Mouse (Mus musculus): ENCODE measurements around the gene Ociad2. TPM values are rescaled to one million over a fixed set of nuclear protein-coding genes. Genes with fewer than 3 reads are reported as not detected.

Ociad2 gene
- polyA plus RNA-seq, 1 experiment = 0.80 TPM

DNA sequence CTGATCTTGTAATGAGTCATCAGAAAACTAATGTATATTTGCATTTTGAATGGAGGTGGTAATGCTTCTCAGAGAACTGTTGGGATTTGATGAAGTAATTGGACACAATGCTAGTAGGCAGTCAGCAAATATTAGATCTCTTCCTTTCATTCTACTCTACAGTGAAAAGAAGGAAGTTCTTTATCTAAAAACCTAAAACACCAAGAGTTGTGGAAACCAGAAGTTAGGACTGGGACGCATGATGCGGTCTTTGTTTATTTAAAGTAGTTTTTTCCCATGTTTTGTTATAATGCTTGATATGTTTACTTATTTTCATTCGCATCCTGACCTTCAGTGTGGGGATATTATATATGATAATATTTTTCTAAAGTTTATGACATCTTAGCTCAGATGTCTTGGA, 33.5 kb downstream of the Ociad2 start:
- Histone ChIP-seq H3K36me3 (ENCODE audit: control insufficient read depth, insufficient read depth, low read length) (peaks cover 3% of the 10 kb centered on the region), H3K4me1 (ENCODE audit: control insufficient read depth, insufficient read depth, low read length) (no peaks in the 10 kb centered on the region), H3K4me3 (ENCODE audit: control insufficient read depth, low read depth, low read length) (no peak overlapping the region), H3K27me3 (ENCODE audit: control insufficient read depth, insufficient read depth, low read length) (no peaks in the 10 kb centered on the region), H3K27ac (ENCODE audit: control insufficient read depth, insufficient read depth, low read depth, low read length) (no peak overlapping the region)
- TF ChIP-seq POLR2A (IDR thresholded peaks at IDR 0.05; ENCODE audit: control insufficient read depth, low read depth, low read length) (no peak), CTCF (IDR thresholded peaks at IDR 0.05; ENCODE audit: control insufficient read depth, insufficient read depth, insufficient replicate concordance, low read depth, low read length) (no peak)

DNA sequence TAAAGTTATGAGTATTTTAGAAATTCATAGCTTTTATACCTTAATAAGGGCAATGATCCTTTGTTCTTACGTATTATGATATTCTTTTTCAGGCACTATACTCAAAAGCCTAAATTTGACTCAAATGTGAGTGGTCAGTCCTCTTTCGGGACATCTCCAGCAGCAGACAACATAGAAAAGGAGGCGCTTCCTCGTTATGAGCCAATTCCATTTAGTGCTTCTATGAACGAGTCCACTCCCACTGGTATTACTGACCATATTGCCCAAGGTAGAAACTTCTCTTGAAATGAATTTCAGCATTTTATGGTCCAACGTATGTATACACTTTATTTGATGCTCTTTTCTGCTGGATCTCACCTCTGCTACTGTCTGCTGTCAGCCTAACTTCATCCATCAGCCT, 34.3 kb downstream of the Ociad2 start:
- Histone ChIP-seq H3K36me3 (ENCODE audit: control insufficient read depth, insufficient read depth, low read length) (peaks cover 4% of the 10 kb centered on the region), H3K27ac (ENCODE audit: control insufficient read depth, insufficient read depth, low read depth, low read length) (no peak overlapping the region), H3K4me3 (ENCODE audit: control insufficient read depth, low read depth, low read length) (no peak overlapping the region), H3K4me1 (ENCODE audit: control insufficient read depth, insufficient read depth, low read length) (no peaks in the 10 kb centered on the region), H3K27me3 (ENCODE audit: control insufficient read depth, insufficient read depth, low read length) (no peaks in the 10 kb centered on the region)
- TF ChIP-seq CTCF (IDR thresholded peaks at IDR 0.05; ENCODE audit: control insufficient read depth, insufficient read depth, insufficient replicate concordance, low read depth, low read length) (no peak), POLR2A (IDR thresholded peaks at IDR 0.05; ENCODE audit: control insufficient read depth, low read depth, low read length) (no peak)

DNA sequence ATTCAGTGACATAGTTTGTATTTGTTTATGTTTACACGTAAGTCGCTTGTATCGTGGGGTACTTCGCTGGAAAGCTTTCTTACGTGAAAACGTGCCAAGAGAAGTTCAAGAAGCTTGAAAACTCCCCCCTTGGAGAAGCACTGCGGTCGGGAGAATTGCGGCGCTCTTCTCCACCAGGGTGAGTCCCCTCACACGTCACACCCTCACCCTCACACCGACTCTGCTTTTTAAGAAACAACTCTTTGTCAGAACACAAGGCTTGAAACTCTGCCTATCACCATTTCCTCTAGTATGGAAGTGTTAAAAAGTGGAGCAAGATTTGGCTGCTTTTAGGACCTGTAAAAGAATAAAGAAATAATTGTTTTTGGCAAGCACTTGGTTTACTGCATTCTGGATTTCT, 36.3 kb downstream of the Ociad2 start:
- no peaks in the 10 kb centered on the region for H3K4me1 ChIP-seq (ENCODE audit: control insufficient read depth, insufficient read depth, low read length)
- H3K4me3 ChIP-seq (ENCODE audit: control insufficient read depth, low read depth, low read length) = no peak overlapping the region
- peaks cover 4% of the 10 kb centered on the region for H3K36me3 ChIP-seq (ENCODE audit: control insufficient read depth, insufficient read depth, low read length)
- TF ChIP-seq POLR2A (IDR thresholded peaks at IDR 0.05; ENCODE audit: control insufficient read depth, low read depth, low read length) = no peak
- TF ChIP-seq CTCF (IDR thresholded peaks at IDR 0.05; ENCODE audit: control insufficient read depth, insufficient read depth, insufficient replicate concordance, low read depth, low read length) = no peak
- H3K27me3 ChIP-seq (ENCODE audit: control insufficient read depth, insufficient read depth, low read length) = no peaks in the 10 kb centered on the region
- H3K27ac ChIP-seq (ENCODE audit: control insufficient read depth, insufficient read depth, low read depth, low read length) = no peak overlapping the region

DNA sequence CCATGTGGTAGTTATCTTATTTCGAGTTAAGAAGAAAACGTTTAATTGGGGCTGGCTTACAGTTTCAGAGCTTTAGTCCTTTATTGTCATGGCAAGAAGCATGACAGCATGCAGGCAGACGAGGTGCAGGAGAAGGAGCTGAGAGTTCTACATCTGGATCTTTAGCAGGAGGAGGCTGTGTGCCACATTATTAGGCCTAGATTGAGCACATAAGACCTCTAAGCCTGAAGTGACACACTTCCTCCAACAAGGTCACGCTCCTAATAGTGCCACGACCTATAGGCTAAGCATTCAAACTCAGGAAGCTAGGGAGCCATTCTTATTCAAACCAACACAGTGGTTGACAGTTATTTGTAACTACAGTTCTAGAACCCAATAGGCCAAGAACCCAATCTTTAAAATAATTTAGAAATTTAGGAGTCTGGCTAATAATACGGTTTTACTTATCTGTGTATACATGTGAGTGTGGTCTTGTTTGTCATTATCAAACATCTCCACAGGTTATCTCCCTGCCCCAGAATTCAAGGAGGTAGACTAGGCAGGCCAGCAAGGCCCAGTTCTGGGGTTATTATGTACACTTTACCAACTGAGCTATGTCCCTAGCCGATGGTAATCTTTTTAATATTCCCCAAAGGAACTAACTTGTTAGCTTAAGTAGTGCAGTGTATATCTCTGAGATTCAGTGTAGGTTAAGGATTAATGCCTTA, 39.1 kb downstream of the Ociad2 start:
- no peak overlapping the region for H3K27ac ChIP-seq (ENCODE audit: control insufficient read depth, insufficient read depth, low read depth, low read length)
- H3K4me1 ChIP-seq (ENCODE audit: control insufficient read depth, insufficient read depth, low read length) = no peaks in the 10 kb centered on the region
- TF ChIP-seq CTCF (IDR thresholded peaks at IDR 0.05; ENCODE audit: control insufficient read depth, insufficient read depth, insufficient replicate concordance, low read depth, low read length) (no peak), POLR2A (IDR thresholded peaks at IDR 0.05; ENCODE audit: control insufficient read depth, low read depth, low read length) (no peak)
- no peaks in the 10 kb centered on the region for H3K27me3 ChIP-seq (ENCODE audit: control insufficient read depth, insufficient read depth, low read length)
- H3K36me3 ChIP-seq (ENCODE audit: control insufficient read depth, insufficient read depth, low read length) = peaks cover 4% of the 10 kb centered on the region
- no peak overlapping the region for H3K4me3 ChIP-seq (ENCODE audit: control insufficient read depth, low read depth, low read length)

DNA sequence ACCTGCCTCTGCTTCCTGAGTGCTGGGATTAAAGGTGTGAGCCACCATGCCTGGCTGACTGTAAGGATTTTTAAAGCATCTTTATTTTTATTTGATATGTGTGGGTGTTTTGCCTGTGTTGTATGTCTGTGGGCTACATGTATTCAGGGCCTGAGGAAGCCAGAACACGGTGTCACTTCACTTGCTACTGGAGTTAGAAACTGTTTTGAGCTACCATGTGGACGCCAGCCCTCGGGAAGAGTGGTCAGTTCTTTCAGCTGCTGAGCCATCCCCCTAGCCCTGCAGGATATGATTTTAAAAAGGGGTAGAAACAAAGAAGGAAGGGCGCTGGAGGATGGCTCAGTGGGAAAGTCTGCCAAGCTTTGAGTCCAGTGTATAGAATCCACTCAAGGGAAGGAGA, 44.9 kb downstream of the Ociad2 start:
- no peak for TF ChIP-seq CTCF (IDR thresholded peaks at IDR 0.05; ENCODE audit: control insufficient read depth, insufficient read depth, insufficient replicate concordance, low read depth, low read length)
- TF ChIP-seq POLR2A (IDR thresholded peaks at IDR 0.05; ENCODE audit: control insufficient read depth, low read depth, low read length) = no peak
- no peaks in the 10 kb centered on the region; the same call in 1 of the 2 replicates for H3K36me3 ChIP-seq (ENCODE audit: control insufficient read depth, insufficient read depth, low read length)
- no peaks in the 10 kb centered on the region for H3K27me3 ChIP-seq (ENCODE audit: control insufficient read depth, insufficient read depth, low read length)
- H3K4me3 ChIP-seq (ENCODE audit: control insufficient read depth, low read depth, low read length) = no peak overlapping the region
- H3K27ac ChIP-seq (ENCODE audit: control insufficient read depth, insufficient read depth, low read depth, low read length) = no peak overlapping the region
- H3K4me1 ChIP-seq (ENCODE audit: control insufficient read depth, insufficient read depth, low read length) = no peaks in the 10 kb centered on the region

DNA sequence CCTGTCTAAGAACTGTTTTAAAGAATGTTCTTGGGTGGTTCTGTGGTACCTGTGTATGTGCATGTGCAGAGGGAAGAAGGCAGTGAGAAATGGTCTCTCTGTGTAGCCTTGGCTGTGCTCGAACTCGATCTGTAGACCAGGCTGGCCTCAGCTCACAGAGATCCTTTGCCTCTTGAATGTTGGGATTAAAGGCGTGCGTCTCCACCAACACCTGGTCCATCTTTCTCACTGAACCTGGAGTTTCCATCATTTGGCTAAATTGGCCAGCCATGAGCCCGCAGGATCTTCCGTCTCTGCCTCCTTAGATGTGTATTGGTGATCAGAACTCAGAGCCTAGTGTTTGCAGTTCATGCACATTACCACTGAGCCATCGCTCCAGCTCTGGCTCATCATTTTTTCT, 45.8 kb downstream of the Ociad2 start:
- H3K27ac ChIP-seq (ENCODE audit: control insufficient read depth, insufficient read depth, low read depth, low read length) = no peak overlapping the region
- H3K27me3 ChIP-seq (ENCODE audit: control insufficient read depth, insufficient read depth, low read length) = no peaks in the 10 kb centered on the region
- H3K4me3 ChIP-seq (ENCODE audit: control insufficient read depth, low read depth, low read length) = no peak overlapping the region
- H3K4me1 ChIP-seq (ENCODE audit: control insufficient read depth, insufficient read depth, low read length) = no peaks in the 10 kb centered on the region
- TF ChIP-seq POLR2A (IDR thresholded peaks at IDR 0.05; ENCODE audit: control insufficient read depth, low read depth, low read length) (no peak), CTCF (IDR thresholded peaks at IDR 0.05; ENCODE audit: control insufficient read depth, insufficient read depth, insufficient replicate concordance, low read depth, low read length) (no peak)
- H3K36me3 ChIP-seq (ENCODE audit: control insufficient read depth, insufficient read depth, low read length) = no peaks in the 10 kb centered on the region; the same call in 1 of the 2 replicates

DNA sequence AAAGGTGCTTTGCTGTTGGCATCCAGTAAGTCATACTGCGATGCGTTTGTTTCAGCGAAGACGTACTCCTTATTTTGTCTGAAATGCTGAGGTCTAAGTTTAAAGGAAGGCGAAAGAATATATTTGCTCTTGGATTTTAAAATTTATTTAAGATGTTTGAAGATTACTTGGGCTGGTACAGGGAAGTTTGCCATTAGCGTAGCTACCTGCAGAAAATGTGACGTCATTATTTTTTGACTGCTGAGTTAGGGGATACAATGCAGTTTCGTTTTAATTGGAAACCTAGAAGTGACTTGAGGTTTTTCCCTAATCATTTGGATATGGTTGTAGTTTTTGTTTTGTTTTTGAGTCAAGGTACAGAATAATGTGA, 47.4 kb downstream of the Ociad2 start:
- TF ChIP-seq CTCF (IDR thresholded peaks at IDR 0.05; ENCODE audit: control insufficient read depth, insufficient read depth, insufficient replicate concordance, low read depth, low read length) (no peak), POLR2A (IDR thresholded peaks at IDR 0.05; ENCODE audit: control insufficient read depth, low read depth, low read length) (no peak)
- no peak overlapping the region for H3K27ac ChIP-seq (ENCODE audit: control insufficient read depth, insufficient read depth, low read depth, low read length)
- no peaks in the 10 kb centered on the region; the same call in 1 of the 2 replicates for H3K36me3 ChIP-seq (ENCODE audit: control insufficient read depth, insufficient read depth, low read length)
- H3K27me3 ChIP-seq (ENCODE audit: control insufficient read depth, insufficient read depth, low read length) = no peaks in the 10 kb centered on the region
- H3K4me1 ChIP-seq (ENCODE audit: control insufficient read depth, insufficient read depth, low read length) = no peaks in the 10 kb centered on the region
- peak overlapping the region; percentile 92; the same call in 1 of the 2 replicates for H3K4me3 ChIP-seq (ENCODE audit: control insufficient read depth, low read depth, low read length)
